Mouse (Mus musculus): Measurements from ENCODE around the gene Gm20431.

Gm20431 gene

DNA sequence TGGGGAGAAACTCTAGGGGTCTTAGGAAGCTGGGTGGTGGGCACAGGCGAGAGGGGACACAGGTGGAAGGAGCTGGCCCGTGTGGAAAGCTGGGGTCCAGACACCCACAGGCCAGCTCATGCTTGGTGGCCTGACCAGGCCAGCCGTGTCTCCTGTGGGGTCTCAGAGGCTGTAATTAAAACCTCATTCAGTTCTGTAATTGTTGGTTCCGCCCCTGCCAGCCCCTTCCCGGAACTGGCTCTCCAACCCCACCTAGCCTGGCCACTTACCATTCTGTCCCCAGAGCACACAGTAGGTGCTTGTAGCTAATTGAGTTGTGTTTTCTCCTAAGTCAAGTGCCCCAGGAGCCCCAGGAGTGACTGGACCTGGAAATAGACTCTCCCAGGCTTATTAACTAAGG is 62.1 kb downstream of the Gm20431 start:
- no peak for DNase-seq (ENCODE audit: low read depth, low spot score)

DNA sequence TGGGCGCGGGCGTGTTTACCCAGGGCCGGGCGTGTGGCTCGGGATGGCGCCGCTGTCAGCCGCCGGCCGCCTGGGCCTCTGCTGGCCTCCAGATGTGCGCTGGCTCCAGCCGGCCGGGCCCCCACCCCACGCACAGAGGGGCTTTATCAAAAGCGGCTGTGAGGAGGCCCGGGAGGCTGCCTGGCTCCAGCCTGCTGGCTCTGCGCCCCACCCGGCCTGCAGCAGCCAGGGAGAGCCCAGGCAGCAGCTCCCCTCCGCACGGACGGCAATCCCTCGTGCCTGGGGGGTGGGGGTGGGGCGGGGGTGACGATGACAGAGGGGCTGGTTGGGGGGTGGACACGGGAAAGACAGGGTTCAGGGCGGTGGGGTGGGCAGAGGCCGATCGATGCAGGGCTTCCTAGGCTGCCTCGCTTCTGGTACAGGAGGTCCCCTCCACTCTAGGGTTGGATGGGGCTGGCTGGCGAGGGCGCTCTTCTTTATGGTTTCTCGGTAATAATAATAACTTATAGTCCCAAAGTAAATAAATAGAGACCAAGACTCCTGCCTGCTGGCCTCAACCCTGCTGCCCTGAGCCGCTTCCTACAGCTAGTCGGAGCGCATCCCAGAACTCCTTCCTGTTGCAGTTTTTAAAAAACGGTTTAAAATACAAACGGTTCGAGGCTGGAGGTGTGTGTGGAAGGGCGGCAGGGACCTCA is 63.7 kb downstream of the Gm20431 start:
- DNase-seq (ENCODE audit: low read depth, low spot score): no peak

DNA sequence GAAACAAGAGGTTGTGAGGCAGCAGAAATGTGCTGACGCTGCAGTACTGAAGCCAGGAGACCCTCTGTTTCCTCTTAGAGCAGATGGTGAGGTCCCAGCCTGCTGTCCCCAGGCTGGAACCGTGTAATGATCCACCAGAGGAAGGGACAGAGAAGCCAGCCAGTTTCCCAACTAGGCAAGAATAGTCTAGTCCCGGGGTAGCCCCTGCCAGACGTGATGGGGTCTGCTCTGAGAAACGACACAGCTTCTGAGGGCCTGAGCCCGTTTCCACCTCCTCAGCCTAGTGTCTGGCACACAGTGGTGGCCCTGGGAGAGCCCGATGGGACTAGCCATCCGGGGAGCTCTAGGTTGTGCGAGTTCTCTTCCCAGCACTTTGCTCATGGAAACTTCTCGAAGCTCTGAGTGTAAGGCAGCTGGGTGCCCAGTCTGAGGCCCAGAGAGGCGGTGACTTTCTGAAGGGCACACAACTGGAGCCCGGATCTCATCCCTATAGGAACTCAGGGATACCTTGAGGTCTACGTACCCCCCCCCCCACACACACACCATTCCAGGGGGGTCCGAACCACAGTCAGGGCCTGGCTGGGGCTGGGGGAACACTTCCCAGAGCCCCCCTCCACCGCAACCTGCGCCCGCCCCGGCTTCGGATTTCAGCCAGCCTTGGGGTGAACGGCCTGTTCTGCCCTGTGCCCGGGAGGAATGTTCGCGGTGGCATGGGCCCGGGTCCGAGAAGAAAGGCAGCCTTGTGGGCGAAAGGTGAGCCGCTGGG is 64.4 kb downstream of the Gm20431 start:
- no peak for DNase-seq (ENCODE audit: low read depth, low spot score)

DNA sequence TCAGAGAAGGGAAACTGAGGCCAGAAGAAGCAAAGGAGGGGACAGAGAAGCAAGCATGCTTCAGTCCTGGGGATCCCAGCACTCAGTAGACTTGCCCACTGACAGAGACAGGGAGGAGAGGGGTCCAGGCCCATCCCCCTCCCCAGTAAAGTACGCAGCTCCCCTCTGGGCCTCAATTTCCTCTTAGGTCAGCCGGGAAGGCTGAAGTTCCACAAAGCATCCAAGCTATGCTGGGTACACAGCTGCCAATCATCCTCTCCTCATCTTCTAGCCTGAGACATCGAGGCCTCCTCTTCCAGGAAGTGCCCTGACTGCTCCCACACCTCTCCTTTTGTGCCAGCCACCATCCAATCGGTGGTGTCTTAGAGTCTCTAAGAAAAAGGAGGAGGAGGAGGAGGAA is 65.0 kb downstream of the Gm20431 start:
- no peak for DNase-seq (ENCODE audit: low read depth, low spot score)

DNA sequence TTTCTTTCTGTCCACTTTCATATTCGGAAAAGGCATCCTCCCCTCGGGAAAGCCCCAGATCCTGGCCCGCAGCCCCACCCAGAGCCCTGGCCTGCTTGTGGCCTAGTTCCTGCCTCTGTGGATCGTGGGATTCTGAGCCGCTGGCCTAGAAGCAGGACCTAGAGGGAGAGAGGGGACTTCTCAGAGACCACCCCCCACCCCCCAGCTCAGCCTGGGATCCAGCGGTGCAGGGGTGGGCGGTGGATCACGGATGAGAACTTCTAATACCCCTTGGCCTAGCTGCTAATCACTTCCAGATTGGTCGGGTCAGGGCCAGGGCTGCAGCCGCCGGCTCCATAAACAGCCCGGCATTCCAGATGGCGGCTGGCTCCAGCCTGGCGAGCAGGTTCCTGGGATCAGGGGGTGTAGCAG is 65.5 kb downstream of the Gm20431 start:
- no peak for DNase-seq (ENCODE audit: low read depth, low spot score)

DNA sequence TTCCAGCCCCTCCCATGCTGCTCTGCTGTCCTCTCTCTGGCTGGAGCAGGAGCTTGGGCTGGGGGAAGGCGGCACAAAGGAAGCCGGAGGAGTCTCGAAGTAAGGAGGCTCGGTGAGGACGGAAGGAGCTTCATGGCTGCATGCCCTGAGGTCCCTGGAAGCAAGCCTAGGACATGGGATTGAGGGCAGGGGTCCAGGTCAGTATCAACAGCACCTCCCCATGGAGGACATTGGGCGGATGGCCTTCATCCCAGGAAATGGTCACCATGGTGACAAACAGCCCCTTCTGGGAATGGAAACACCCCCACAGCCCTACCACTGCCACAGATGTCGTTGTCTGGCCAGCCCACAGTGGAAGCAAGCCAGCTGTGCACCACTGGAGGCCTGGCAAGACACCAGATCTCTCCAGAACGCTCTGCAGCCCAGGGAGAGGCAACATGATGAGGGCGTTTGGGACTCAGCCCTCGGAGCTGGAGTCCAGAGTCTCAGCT is 66.8 kb downstream of the Gm20431 start:
- peak; percentile 54 for DNase-seq (ENCODE audit: low read depth, low spot score)

DNA sequence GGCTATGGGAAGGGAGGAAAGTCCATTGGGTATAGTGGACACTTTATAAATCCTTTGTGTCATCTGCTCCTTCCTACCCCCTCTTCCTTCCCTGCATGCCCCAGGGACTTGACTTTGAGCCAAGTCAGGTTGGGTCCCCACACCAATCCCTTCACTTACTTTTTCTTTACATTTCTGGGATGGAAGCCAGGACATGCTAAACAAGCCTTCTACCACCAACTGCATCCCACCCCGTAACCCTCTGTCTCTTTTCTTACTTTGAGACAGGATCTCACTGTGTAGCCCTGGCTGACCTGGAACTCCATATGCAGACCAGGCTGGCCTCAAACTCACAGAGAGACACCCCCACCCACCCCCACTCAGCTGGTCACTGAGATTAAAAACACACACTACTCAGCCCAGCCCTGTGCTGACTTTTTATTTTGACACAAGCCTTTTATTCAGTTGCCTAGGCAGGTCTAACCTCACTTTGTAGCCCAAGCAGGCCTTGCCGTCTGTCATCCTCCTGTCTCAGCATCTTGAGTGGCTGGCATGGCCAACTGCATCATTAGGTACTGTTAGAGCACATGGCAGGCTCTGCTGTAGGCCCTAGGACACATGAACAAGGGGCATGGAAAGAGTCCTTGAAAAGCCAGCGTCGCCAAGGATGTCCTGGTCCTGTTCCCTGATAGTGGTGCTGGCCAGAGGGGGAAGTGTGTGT is 67.6 kb downstream of the Gm20431 start:
- no peak for DNase-seq (ENCODE audit: low read depth, low spot score)

DNA sequence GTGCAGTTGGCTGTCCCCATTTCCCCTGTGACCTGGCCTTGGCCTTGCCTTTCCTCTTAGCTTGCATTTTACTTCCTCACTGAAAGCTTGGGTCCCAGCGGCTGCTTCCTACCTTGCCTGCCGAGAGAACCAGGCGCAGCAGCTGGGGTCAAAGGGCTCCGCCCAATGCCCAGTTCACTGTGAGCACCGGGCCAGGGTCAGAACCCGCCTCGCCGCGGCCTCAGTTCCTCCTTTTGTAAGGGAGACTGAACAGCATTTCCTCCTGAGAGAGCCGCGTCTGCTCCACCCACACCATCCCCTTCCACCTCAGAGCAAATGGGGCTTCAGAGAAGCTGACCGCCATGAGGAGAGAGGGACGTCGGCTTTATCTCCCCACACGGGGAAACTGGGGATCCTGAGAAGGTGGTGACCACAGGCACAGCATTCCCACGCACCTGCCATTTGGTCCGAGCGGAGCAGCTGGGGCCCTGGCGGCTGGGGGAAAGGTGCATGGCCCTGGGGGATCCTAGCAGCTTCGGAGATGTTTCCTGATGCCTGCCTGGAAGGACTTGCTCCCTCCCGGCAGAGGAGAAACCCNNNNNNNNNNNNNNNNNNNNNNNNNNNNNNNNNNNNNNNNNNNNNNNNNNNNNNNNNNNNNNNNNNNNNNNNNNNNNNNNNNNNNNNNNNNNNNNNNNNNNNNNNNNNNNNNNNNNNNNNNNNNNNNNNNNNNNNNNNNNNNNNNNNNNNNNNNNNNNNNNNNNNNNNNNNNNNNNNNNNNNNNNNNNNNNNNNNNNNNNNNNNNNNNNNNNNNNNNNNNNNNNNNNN is 72.3 kb downstream of the Gm20431 start:
- DNase-seq (ENCODE audit: low read depth, low spot score): peak; percentile 35

DNA sequence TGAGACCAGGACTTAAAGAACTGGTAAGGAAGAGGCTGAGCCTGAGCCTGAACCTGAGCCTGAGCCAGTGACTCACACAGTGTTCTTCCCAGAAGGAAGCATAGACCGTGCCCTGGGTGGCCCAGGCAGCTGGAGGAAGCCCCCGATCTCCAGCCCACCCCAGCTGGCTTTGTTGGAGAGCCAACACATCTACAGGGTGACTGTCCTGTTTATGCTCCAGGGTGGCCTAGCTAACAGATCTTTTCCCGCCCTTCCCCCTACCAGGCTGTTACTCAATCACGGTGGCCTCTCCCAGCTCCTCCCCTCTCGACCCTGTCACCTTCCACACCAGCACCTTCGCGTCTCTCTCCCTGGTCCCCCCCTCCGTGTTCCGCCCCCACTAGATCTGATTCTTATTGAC is 74.3 kb downstream of the Gm20431 start:
- no peak for DNase-seq (ENCODE audit: low read depth, low spot score)

DNA sequence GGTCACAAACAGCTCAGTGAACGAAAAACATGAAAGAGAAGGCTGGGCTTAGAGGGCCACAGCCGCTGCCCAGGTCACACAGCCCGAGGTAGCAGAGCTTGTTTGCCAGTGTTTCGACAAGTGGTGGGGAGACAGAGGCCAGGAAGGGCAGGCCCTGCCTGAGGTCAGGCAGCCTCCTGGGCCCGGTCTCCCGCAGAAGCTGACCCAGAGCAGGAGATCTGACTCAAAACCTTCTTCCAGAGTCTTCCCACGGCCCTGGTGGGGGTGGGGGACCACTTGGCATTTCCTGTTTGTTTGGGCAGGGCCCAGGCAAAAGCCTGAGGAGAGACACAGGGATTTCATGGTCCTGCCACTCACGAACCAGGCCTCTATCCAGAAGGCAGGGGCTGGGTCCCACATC is 75.3 kb downstream of the Gm20431 start:
- DNase-seq (ENCODE audit: low read depth, low spot score): no peak

DNA sequence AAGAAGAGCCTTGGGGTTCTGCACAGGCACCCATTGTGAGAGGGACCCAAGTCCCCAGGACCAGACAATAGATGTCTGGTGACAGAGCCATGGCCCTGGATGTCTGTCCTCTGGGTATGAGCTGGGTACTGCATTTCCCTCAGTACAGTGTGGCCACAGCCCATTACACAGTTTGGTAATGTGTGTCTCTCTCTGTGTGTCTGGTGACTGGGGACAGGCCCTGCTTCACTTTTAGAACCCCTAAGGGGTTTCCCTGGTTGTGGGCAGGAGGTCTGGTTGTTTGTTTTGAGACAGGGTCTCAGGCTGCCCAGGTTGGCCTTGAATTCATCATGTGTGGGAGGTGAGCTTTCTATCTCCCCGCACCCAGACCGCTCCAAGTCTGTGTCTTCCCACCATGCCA is 76.0 kb downstream of the Gm20431 start:
- DNase-seq (ENCODE audit: low read depth, low spot score): no peak

DNA sequence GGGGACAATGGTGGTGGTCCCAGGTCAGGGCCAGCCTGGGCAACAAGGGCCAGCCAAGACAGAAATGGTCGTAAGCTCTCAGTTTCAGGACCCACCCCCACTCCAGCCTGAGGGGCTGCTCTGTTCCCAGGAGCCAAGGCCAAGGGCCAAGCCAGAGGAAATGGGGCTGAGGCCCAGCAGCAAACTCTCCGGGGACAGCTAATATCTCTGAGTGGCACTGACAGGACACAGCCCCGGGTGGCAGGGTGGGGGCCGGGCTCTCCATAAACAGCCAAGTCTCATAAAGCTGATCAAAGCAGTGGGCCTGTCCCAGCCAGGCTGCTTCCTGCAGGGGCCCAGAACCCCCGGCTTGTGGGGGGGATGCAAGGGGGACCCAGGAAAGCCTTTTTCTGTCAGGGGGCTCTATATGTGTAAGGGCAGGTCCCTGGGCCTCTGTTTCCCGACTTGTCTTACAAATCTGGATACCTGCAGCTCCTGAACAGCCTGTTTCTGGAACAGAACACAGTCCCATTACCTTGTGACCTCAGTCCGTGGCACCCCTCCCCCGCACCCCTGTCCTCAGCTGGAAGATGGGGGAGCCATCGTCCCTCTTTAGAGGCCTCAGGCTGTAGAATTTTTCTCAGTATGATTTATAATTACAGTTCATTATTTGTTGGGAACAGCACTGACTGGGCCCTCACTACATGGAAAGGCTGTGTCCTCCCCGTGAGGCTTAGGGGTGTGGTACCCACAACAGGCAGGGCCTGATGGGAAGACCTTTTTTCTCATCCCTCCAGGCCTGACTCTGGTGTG is 77.9 kb downstream of the Gm20431 start:
- DNase-seq (ENCODE audit: low read depth, low spot score): no peak

DNA sequence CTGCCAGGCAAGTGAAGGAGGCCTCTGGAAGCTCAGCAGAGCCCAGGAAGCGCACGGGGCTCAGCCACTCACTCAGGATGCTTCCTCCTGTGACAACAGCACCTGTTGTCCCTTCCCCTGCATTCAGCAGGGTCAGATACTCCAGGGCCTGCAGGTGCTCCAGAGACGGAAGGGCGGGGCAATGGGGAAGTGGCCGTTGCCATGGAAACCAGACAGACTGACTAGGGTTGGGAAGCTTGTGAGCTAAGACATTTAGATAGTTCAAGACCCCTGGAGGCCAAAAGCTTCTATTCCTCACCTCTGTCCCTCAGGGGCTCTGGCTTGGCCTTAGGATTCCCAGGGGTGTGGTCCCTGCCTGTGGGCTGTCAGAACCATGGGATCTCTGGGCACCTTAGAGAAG is 82.8 kb downstream of the Gm20431 start:
- DNase-seq (ENCODE audit: low read depth, low spot score): no peak

DNA sequence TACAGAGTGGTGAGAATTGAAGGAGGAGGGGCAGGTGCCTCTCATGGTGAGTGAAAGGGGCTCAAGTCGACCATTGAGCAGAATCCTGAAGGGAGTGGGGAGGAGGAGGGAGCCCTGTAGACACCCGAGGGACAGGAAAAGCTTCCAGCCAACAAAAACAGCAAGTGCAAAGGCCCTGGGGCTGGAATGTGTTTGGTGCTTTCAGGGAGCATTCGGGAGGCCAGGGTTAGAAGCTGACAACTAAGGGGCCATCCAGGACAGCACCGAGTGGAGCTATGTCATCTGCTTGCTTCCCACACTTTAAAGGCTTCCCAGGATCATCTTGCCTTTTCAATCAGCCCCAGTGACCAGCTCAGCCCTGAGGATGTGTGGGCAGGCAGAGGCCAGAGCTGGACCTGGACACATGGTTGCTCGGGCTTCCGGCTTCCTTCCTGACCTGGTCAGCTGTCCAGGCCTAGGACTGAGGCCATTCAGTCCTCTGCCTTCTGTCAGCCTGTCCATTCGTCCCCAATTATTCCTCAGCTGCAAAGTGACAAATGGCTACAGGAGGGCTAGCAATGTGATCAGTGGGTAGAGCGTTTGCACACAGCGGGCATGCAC is 84.0 kb downstream of the Gm20431 start:
- no peak for DNase-seq (ENCODE audit: low read depth, low spot score)

DNA sequence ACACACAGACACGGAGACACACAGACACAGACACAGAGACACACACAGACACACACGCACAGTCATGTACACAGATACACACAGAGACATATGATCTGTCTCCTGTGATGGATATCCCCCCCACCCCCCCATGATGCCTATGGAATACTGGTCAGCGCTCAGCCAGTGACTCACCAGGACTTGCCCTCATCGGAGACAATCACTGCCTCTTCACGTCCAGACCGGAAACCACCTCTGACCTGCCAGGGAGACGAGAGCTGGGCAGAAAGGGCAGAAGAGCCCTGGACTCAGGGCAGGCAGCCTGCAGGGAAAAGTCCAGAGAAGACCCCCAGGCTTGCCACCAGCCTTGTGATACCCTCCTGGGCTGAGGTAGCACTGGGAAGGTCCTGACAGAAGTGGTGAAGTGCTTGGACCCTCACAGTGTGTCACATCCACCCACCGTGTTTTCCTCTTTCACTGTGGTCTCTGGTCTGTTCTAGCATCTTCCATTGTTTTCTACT is 85.1 kb downstream of the Gm20431 start:
- DNase-seq (ENCODE audit: low read depth, low spot score): no peak

DNA sequence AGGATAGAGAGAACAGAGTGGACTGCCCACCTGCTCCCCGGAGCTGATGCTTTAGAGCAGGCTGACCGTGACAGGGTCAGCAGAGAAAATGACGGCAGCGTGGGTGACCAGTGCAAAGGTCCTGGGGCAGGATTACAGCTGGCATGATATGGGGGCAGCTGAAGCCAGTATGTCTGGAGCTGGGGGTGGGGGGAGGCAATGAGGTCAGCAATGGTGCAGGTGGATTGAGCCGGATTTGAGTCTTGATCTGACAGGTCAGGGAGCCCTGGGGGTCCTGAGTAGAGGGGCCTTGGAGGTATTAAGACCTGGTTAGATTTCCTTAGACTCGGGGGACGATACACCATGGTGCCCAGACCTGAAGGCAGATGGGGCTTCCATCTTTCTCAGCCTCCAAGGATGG is 85.7 kb downstream of the Gm20431 start:
- DNase-seq (ENCODE audit: low read depth, low spot score): no peak

DNA sequence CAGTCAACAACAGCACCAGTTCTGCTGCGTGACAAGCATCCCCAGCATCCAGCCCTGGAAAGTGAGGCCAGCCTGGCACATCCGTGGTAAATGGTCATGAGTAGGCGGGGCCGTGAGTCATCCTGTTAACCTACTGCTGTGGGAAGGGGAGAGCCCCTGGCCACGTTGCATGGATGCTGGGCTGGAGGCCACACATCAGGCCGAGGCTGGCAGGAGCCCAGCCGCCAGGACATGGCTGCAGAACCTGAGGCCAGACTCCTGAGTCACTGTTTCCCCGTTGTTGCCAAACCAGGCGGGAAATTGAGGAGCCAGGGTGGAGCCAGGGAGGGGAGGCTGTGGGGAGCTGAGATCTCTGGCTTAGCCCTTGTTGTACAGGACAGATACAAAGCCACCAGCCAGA is 86.5 kb downstream of the Gm20431 start:
- no peak for DNase-seq (ENCODE audit: low read depth, low spot score)

DNA sequence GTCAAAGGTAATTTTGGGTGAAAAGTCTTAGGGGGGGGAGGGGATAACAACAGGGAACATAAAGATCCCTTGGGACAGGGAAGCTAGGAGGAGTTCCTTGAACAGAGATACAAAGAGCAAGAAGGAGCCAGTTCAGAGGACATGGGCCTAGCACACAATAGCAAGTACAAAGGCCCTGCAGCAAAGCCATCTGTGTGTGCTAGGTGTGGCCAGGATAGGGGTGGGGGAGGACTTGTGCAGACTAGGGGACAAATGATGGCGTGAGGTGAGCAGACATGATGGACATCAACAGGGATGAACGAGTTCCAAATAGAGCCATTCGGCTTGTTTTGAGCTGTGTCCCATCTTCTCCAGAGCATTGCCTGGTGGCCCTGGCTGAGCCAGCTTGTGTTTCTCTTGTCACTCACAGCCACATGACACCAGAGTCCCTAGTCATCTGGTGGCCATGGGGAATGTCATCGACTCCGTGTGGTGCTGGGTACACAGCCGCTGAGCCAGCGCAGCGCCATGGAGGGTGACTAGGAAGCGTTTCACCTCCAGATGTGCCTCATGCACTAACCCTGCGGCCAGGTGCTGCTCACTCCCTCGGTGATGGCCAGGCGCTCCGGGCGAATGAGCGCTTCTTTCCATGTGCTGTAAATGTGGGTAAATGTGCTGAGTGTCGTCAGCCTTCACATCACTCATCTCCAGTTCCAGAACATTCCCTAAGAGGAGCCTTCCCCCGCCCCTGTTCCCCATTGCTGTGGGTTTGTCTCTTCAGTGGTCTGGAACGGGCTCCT is 89.7 kb downstream of the Gm20431 start:
- DNase-seq (ENCODE audit: low read depth, low spot score): no peak

DNA sequence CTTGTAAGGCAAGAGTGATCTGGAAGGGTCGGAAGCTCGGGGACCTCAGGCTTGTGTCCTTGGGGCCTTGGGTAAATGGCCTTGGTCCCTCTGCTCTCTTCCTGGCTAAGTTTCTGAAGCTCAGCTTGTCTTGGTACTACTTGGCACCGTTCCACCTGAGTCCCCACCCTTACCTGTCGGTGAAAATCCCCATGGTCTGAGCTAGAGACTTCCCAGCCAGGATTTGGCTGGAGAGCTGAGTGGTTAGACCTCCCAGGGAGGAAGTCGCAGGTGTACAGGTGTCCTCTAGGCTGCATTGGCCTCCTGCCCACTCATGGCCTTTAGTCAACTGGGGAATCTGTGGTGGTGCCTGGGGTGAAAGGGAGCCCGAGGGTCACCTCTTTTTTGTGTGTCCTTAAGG is 90.5 kb downstream of the Gm20431 start:
- no peak for DNase-seq (ENCODE audit: low read depth, low spot score)
